Mouse (Mus musculus): ENCODE measurements around the gene Ehhadh. TPM values are rescaled to one million over a fixed set of nuclear protein-coding genes. Genes with fewer than 3 reads are reported as not detected.

Gene Ehhadh
- polyA plus RNA-seq, 1 experiment: 3.8 TPM

DNA sequence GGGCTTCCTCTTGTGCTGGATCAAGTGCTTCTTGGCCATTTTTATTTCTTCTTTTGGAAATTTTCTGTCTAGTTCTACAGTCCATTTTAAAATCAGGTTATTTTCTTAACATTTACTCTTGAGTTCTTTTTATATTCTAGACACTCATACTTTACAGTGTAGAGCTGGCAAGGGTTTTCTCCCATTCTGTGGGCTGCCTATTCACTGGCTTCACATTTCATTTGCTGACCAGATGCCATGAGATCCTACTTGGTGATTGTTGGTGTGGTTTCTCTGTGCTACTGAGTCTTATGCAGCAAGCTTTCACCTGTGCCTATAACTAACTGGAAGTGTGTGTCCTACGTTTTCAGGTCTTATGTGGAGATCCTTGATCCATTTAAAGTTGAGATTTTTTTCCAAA lies 29.2 kb downstream of the Ehhadh start:
- Histone ChIP-seq H3K4me1 (ENCODE audit: control insufficient read depth, insufficient read depth, low read length) (no peaks in the 10 kb centered on the region), H3K4me3 (replicated peaks; ENCODE audit: insufficient read depth, low read depth, low read length) (no peak overlapping the region), H3K27ac (ENCODE audit: insufficient read depth, low read length) (no peak overlapping the region), H3K27me3 (ENCODE audit: control insufficient read depth, insufficient read depth, low read length) (no peaks in the 10 kb centered on the region)
- no peak for DNase-seq
- WGBS: 84% methylated on average over 1 of the region's 1 CpGs
- TF ChIP-seq CTCF (IDR thresholded peaks at IDR 0.05; ENCODE audit: borderline replicate concordance, insufficient read depth, low read depth, low read length) (no peak), POLR2A (IDR thresholded peaks at IDR 0.05; ENCODE audit: borderline replicate concordance, insufficient read depth, low read length) (no peak)

DNA sequence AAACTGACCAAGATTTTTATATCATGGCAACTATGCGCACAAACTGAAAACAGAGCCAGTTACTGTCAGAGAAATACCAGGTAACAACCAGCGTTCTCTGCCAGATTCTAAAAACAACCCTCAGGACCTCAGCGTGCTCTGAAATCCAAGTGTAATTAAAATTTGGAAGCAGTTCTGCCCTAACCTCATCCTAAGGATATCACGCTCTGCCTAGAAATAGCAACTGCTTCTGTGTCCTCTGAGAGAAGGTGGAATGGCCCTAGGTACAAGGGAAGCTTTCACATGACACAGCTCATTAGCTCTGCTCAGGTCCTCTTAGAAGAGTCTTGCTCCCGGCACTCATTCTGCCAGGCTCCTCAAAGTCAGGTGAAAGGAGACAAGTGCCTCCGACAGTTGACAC lies 44.2 kb downstream of the Ehhadh start:
- Histone ChIP-seq H3K27me3 (ENCODE audit: control insufficient read depth, insufficient read depth, low read length) (no peaks in the 10 kb centered on the region), H3K4me1 (ENCODE audit: control insufficient read depth, insufficient read depth, low read length) (no peaks in the 10 kb centered on the region), H3K4me3 (replicated peaks; ENCODE audit: insufficient read depth, low read depth, low read length) (no peak overlapping the region), H3K27ac (ENCODE audit: insufficient read depth, low read length) (no peak overlapping the region)
- no peak for TF ChIP-seq POLR2A (IDR thresholded peaks at IDR 0.05; ENCODE audit: borderline replicate concordance, insufficient read depth, low read length)
- no peak for TF ChIP-seq CTCF (IDR thresholded peaks at IDR 0.05; ENCODE audit: borderline replicate concordance, insufficient read depth, low read depth, low read length)
- no peak for DNase-seq
- 33% methylated on average over 6 of the region's 6 CpGs for WGBS

DNA sequence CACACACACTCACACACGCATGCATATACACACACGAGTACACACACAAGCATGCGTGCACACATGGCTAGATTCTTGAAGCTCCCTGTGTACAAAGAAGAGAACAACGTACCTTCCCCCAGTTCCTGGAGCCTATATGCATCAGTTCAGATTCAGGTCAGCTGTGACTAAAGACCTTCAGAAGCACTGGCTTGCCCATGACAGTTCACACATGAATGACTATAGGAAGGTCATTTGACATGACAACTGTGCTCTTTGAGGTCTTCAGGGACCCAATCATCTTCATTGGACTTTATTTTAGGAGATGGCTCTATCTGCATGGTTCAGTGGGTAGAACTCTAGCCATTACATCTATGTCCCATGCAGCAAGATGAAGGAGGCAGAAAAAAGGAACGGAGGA lies 44.7 kb downstream of the Ehhadh start:
- 64% methylated on average over 5 of the region's 5 CpGs for WGBS
- no peaks in the 10 kb centered on the region for H3K27me3 ChIP-seq (ENCODE audit: control insufficient read depth, insufficient read depth, low read length)
- H3K4me1 ChIP-seq (ENCODE audit: control insufficient read depth, insufficient read depth, low read length): no peaks in the 10 kb centered on the region
- no peak overlapping the region for H3K27ac ChIP-seq (ENCODE audit: insufficient read depth, low read length)
- DNase-seq: no peak
- TF ChIP-seq POLR2A (IDR thresholded peaks at IDR 0.05; ENCODE audit: borderline replicate concordance, insufficient read depth, low read length) (no peak), CTCF (IDR thresholded peaks at IDR 0.05; ENCODE audit: borderline replicate concordance, insufficient read depth, low read depth, low read length) (no peak)
- H3K4me3 ChIP-seq (replicated peaks; ENCODE audit: insufficient read depth, low read depth, low read length): no peak overlapping the region

DNA sequence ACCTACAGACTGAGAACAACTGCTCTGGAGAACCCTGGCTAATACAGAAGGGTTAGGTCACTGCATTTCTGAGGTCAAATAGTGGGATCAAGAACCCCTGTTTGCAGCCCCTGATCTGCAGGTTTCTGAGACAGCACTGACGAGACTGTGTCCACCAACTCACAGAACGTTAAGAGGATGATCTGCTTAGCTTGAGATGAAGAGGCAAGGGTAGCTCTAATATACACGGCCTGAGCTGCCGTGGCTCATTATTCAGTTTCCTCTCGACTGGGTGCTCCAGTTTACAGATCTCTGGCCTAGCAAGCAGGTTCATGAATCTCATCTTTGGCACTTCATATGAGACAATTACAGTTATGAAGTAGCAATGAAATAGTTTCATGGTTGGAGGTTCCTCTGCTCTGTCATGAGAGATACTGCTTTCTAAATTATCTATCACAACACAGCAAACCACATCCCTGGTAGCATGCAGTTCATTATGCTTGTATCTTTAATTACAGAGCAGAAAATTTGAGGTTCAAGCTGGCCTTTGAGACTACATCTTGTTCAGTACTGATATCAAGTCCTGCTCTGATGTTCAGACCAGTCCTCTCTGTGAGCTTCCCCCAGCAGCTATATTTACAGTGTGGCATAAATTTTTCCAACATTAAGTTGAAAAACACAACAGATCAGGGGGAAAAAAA lies 45.3 kb downstream of the Ehhadh start:
- no peaks in the 10 kb centered on the region for H3K4me1 ChIP-seq (ENCODE audit: control insufficient read depth, insufficient read depth, low read length)
- no peak for TF ChIP-seq POLR2A (IDR thresholded peaks at IDR 0.05; ENCODE audit: borderline replicate concordance, insufficient read depth, low read length)
- TF ChIP-seq CTCF (IDR thresholded peaks at IDR 0.05; ENCODE audit: borderline replicate concordance, insufficient read depth, low read depth, low read length): no peak
- no peak overlapping the region for H3K4me3 ChIP-seq (replicated peaks; ENCODE audit: insufficient read depth, low read depth, low read length)
- H3K27me3 ChIP-seq (ENCODE audit: control insufficient read depth, insufficient read depth, low read length): no peaks in the 10 kb centered on the region
- H3K27ac ChIP-seq (ENCODE audit: insufficient read depth, low read length): no peak overlapping the region
- DNase-seq: no peak
- WGBS: 70% methylated on average over 5 of the region's 5 CpGs

DNA sequence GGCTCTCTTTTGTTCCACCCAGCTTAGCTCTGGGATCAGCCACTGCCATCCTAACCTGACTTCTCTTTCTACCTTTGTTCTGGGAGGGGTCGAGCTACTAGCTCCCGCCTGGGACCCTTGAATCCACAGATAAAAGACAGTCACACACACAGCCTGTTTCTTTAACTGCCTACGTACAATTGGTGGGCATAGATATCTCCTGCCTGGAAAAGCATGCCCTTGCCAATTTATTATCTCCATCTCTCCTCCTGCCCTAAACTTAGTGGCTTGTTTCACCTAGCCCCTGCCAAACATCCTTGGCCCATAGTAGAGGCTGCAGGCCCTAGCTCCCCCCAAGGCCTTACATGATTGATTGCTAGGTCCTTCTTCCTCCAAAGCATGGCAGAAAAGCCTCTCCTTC lies 46.1 kb downstream of the Ehhadh start:
- no peak for DNase-seq
- Histone ChIP-seq H3K4me3 (replicated peaks; ENCODE audit: insufficient read depth, low read depth, low read length) (no peak overlapping the region), H3K27me3 (ENCODE audit: control insufficient read depth, insufficient read depth, low read length) (no peaks in the 10 kb centered on the region), H3K4me1 (ENCODE audit: control insufficient read depth, insufficient read depth, low read length) (no peaks in the 10 kb centered on the region), H3K27ac (ENCODE audit: insufficient read depth, low read length) (no peak overlapping the region)
- WGBS: 89% methylated on average over 3 of the region's 3 CpGs
- no peak for TF ChIP-seq POLR2A (IDR thresholded peaks at IDR 0.05; ENCODE audit: borderline replicate concordance, insufficient read depth, low read length)
- no peak for TF ChIP-seq CTCF (IDR thresholded peaks at IDR 0.05; ENCODE audit: borderline replicate concordance, insufficient read depth, low read depth, low read length)

DNA sequence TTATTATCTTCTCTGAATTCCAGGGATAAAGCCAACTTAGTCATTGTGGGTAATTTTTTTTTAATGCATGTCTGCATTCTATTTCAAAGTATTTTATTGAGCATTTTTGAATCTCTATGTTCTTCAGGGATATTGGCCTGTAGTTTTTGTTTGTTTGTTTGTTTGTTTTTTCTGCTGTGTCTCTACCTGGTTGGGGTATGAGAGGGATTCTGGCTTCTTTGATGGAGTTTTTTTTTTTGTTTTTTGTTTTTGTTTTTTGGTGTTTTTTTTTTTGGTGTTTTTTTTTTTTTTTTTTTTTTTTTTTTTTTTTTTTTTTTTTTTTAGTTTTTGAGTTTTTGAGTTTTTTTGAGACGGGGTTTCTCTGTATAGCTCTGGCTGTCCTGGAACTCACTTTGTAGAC lies 52.0 kb downstream of the Ehhadh start:
- Histone ChIP-seq H3K4me3 (replicated peaks; ENCODE audit: insufficient read depth, low read depth, low read length) (no peak overlapping the region), H3K27me3 (ENCODE audit: control insufficient read depth, insufficient read depth, low read length) (no peaks in the 10 kb centered on the region), H3K27ac (ENCODE audit: insufficient read depth, low read length) (no peak overlapping the region), H3K4me1 (ENCODE audit: control insufficient read depth, insufficient read depth, low read length) (no peaks in the 10 kb centered on the region)
- no peak for TF ChIP-seq POLR2A (IDR thresholded peaks at IDR 0.05; ENCODE audit: borderline replicate concordance, insufficient read depth, low read length)
- TF ChIP-seq CTCF (IDR thresholded peaks at IDR 0.05; ENCODE audit: borderline replicate concordance, insufficient read depth, low read depth, low read length): no peak
- WGBS: 100% methylated on average over 1 of the region's 1 CpGs
- DNase-seq: no peak

DNA sequence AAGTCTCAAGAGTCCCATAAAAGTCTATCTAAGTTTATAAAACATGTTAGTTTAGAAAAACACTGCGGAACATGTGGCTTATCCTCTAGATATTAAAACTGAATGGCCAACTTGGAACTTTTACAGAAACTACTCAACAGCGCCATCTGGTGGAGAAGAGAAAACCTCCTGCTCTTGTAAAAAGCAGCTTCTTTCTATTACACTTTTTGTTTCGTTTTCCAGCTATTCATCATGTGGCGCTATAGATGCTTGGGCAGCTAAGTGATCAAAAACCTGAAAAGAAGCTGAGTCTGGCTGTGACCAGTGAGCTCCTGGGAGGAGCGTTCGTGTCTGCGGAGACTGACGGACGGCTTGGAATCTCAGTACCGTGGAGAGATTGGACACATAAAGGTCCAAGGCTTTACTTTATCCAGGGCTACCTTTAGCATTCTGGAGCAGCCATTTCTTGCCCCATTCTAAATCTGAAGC lies 59.7 kb downstream of the Ehhadh start:
- peak; percentile 58 to 66 for DNase-seq
- no peak overlapping the region for H3K27ac ChIP-seq (ENCODE audit: insufficient read depth, low read length)
- no peaks in the 10 kb centered on the region for H3K27me3 ChIP-seq (ENCODE audit: control insufficient read depth, insufficient read depth, low read length)
- H3K4me1 ChIP-seq (ENCODE audit: control insufficient read depth, insufficient read depth, low read length): no peaks in the 10 kb centered on the region
- H3K4me3 ChIP-seq (replicated peaks; ENCODE audit: insufficient read depth, low read depth, low read length): peak overlapping the region; percentile 70
- 17% methylated on average over 10 of the region's 10 CpGs for WGBS
- TF ChIP-seq POLR2A (IDR thresholded peaks at IDR 0.05; ENCODE audit: borderline replicate concordance, insufficient read depth, low read length) (no peak), CTCF (IDR thresholded peaks at IDR 0.05; ENCODE audit: borderline replicate concordance, insufficient read depth, low read depth, low read length) (peak; percentile 34; the same call in 1 of the 2 replicates)

DNA sequence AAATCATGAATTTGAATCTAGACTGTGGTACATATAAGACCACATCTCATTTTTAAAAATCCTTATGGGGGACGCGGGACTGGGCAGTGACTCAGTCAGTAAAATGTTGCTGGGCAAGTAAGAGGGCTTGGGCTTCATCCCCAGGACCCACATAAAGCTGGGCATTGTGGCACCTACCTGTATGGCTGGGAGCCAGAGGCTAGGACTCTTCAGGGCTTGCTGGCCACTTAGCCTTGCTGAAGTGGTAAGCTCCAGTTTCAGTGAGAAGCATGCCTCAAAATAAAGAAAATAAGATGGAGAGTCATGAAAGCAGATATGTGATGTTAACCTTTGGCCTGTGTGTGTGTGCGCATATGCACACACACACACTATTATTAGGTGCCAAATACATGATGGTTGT lies 60.2 kb downstream of the Ehhadh start:
- H3K4me3 ChIP-seq (replicated peaks; ENCODE audit: insufficient read depth, low read depth, low read length): no peak overlapping the region
- H3K27ac ChIP-seq (ENCODE audit: insufficient read depth, low read length): no peak overlapping the region
- H3K27me3 ChIP-seq (ENCODE audit: control insufficient read depth, insufficient read depth, low read length): no peaks in the 10 kb centered on the region
- no peak for TF ChIP-seq POLR2A (IDR thresholded peaks at IDR 0.05; ENCODE audit: borderline replicate concordance, insufficient read depth, low read length)
- no peak for TF ChIP-seq CTCF (IDR thresholded peaks at IDR 0.05; ENCODE audit: borderline replicate concordance, insufficient read depth, low read depth, low read length)
- H3K4me1 ChIP-seq (ENCODE audit: control insufficient read depth, insufficient read depth, low read length): no peaks in the 10 kb centered on the region
- DNase-seq: peak in 1 of 2 experiments; percentile 8
- WGBS: 92% methylated on average over 3 of the region's 3 CpGs
